Mouse (Mus musculus) hindbrain, embryonic 10.5 days (tissue): ENCODE data around the gene Med21. TPM values are rescaled to one million over a fixed set of nuclear protein-coding genes. Genes with fewer than 3 reads are reported as not detected.

ENCODE experiments used
- DNase-seq: peaks from one replicate; pipeline ENCODE4 v3.0.0-alpha.2; 2017; ENCODE audit warnings: low spot score
- H3K27ac ChIP-seq: fragments of 300-500 bp; sonication (generic); 2 replicates; pipeline ENCODE4 v1.5.1; 2016; ENCODE audit warnings: mild to moderate bottlenecking, moderate library complexity
- H3K27me3 ChIP-seq: fragments of 300-500 bp; sonication (generic); 2 replicates; pipeline ENCODE4 v1.6.1; 2016; ENCODE audit warnings: mild to moderate bottlenecking; ENCODE audit not compliant: poor library complexity, insufficient read depth, severe bottlenecking
- H3K36me3 ChIP-seq: fragments of 300-500 bp; sonication (generic); 2 replicates; pipeline ENCODE4 v1.6.1; 2016; ENCODE audit warnings: mild to moderate bottlenecking, moderate library complexity
- H3K4me1 ChIP-seq: fragments of 300-500 bp; sonication (generic); replicated peaks from 2 replicates; pipeline ENCODE4 v1.6.1; 2016; ENCODE audit warnings: mild to moderate bottlenecking
- H3K4me3 ChIP-seq: fragments of 300-500 bp; sonication (generic); 2 replicates; pipeline ENCODE4 v1.5.1; 2016; ENCODE audit warnings: mild to moderate bottlenecking, moderate library complexity
- H3K9me3 ChIP-seq: fragments of 300-500 bp; sonication (generic); 2 replicates; pipeline ENCODE4 v1.6.1; 2016; ENCODE audit warnings: mild to moderate bottlenecking, moderate library complexity
- WGBS: fragments of 180-500 bp; shearing (Covaris S2); methylation state at CpG from one replicate; pipeline ENCODE4 v1.1.7; 2016; 5-methylcytosine and 5-hydroxymethylcytosine counted together
- polyA plus RNA-seq: library from polyadenylated mRNA; unstranded; fragments of >200 nt; fragmentation: Nextera tagmentation; extraction: Ambion mirVana; gene quantifications from 2 replicates; pipeline ENCODE4 v1.2.1, GENCODE M21; 2016

Gene Med21
- polyA plus RNA-seq, 1 experiment from 2014 or later = 132 TPM

DNA sequence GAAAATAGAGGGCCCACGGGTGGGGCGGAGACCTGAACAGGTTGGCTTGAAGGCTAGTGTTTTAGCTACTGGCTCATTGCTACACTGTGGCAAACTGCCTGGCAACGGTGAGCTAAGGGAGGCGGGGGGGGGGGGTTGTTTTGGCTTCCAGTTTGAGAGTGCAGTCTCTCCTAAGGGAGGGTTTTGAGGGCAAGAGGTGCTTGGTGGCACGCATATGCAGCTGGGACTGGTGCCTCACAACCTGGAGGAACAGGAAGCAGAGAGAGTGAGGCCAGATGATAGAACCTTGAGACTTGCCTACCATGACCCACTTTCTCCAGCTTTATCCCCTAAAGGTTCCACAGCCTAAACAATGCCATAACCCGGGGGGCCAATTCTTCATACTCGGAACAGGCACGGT, 32.1 kb downstream of the Med21 start:
- Histone ChIP-seq H3K27me3 (no peaks in the 10 kb centered on the region), H3K27ac (no peak overlapping the region), H3K36me3 (no peaks in the 10 kb centered on the region), H3K4me3 (no peak overlapping the region), H3K9me3 (peaks cover 8% of the 10 kb centered on the region), H3K4me1 (no peaks in the 10 kb centered on the region)
- DNase-seq = no peak
- 85% methylated on average over 8 of the region's 8 CpGs for WGBS

- 84% methylated on average over 4 of the region's 4 CpGs for WGBS
- Histone ChIP-seq H3K4me3 (no peak overlapping the region), H3K27ac (no peak overlapping the region), H3K9me3 (peaks cover 12% of the 10 kb centered on the region), H3K4me1 (no peaks in the 10 kb centered on the region), H3K36me3 (no peaks in the 10 kb centered on the region), H3K27me3 (no peaks in the 10 kb centered on the region)
- no peak for DNase-seq
Measured at GRCm38 (mm10) chr6:146674881-146675536, 32.7 kb downstream of the Med21 start.

- WGBS = 84% methylated on average over 10 of the region's 10 CpGs
- H3K27ac ChIP-seq = no peak overlapping the region
- DNase-seq = no peak
- H3K9me3 ChIP-seq = peaks cover 9% of the 10 kb centered on the region; the same call in 1 of the 2 replicates
- H3K27me3 ChIP-seq = no peaks in the 10 kb centered on the region
- no peaks in the 10 kb centered on the region for H3K4me1 ChIP-seq
- no peaks in the 10 kb centered on the region for H3K36me3 ChIP-seq
- H3K4me3 ChIP-seq = no peak overlapping the region
Measured at GRCm38 (mm10) chr6:146676904-146677303, 34.6 kb downstream of the Med21 start.

DNA sequence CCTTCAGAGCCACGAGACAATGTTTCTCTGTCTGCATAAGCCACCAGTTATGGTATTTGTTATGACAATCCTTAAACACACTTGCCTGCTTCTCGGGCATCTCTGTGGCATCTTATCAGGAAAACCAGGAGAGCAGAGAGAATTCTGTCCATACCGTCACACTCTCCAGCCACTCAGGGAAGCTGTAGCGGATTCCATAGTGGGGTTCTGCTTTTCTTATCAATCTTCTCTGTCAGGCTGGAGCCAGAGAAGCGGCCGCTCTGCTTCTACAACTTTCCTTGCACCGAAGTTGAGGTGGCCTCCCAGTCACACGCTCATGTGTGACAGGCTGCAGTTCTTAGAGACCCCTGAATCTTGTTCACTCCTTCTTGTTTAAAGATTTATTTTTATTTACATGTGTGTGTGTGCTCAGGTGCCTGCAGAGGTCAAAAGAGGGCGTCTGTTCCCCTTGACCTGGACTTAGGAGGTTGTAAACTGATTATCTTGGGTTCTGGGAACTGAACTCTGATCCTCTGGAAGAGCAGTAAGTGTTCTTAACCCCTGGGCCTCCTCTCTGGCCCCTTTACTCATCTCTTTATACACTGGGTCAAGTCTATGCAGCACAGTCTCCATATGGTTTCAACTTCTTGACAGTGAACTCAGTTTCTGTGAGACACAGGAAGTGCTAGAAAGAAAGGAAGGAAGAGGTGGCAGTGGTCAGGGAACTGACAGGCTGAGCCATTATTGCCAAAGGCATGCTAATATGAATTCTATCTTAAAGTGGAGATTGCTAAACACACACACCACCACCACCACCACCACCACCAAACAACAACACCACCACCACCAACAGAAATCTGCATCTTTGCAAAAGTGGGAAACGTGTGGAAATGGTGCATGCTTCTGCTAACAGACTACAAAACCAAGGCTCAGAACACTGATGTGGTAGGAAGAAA, 36.1 kb downstream of the Med21 start:
- Histone ChIP-seq H3K4me3 (no peak overlapping the region), H3K9me3 (peaks cover 9% of the 10 kb centered on the region; the same call in 1 of the 2 replicates), H3K27me3 (no peaks in the 10 kb centered on the region), H3K4me1 (no peaks in the 10 kb centered on the region), H3K36me3 (no peaks in the 10 kb centered on the region), H3K27ac (no peak overlapping the region)
- DNase-seq = no peak
- WGBS = 79% methylated on average over 10 of the region's 10 CpGs

- no peak for DNase-seq
- Histone ChIP-seq H3K9me3 (peaks cover 10% of the 10 kb centered on the region), H3K36me3 (no peaks in the 10 kb centered on the region), H3K4me1 (no peaks in the 10 kb centered on the region), H3K4me3 (no peak overlapping the region), H3K27me3 (no peaks in the 10 kb centered on the region), H3K27ac (no peak overlapping the region)
- WGBS = 82% methylated on average over 4 of the region's 4 CpGs
Measured at GRCm38 (mm10) chr6:146683881-146684280, 41.5 kb downstream of the Med21 start.

- no peak for DNase-seq
- H3K4me1 ChIP-seq = no peaks in the 10 kb centered on the region
- H3K9me3 ChIP-seq = peaks cover 7% of the 10 kb centered on the region; the same call in 1 of the 2 replicates
- H3K27ac ChIP-seq = no peak overlapping the region
- H3K36me3 ChIP-seq = no peaks in the 10 kb centered on the region
- no peak overlapping the region for H3K4me3 ChIP-seq
- H3K27me3 ChIP-seq = no peaks in the 10 kb centered on the region
- 88% methylated on average over 17 of the region's 17 CpGs for WGBS
Measured at GRCm38 (mm10) chr6:146685781-146686308, 43.5 kb downstream of the Med21 start.

- WGBS = 87% methylated on average over 5 of the region's 5 CpGs
- Histone ChIP-seq H3K27ac (no peak overlapping the region), H3K27me3 (no peaks in the 10 kb centered on the region), H3K9me3 (peaks cover 7% of the 10 kb centered on the region; the same call in 1 of the 2 replicates), H3K4me3 (no peak overlapping the region), H3K36me3 (no peaks in the 10 kb centered on the region), H3K4me1 (no peaks in the 10 kb centered on the region)
- DNase-seq = no peak
Measured at GRCm38 (mm10) chr6:146686463-146687196, 44.3 kb downstream of the Med21 start.

GRCm38 (mm10) chr6:146688010-146688409, 45.7 kb downstream of the Med21 start:
- Histone ChIP-seq H3K9me3 (peaks cover 7% of the 10 kb centered on the region; the same call in 1 of the 2 replicates), H3K4me1 (no peaks in the 10 kb centered on the region), H3K4me3 (no peak overlapping the region), H3K27me3 (no peaks in the 10 kb centered on the region), H3K36me3 (no peaks in the 10 kb centered on the region), H3K27ac (no peak overlapping the region)
- WGBS = 87% methylated on average over 7 of the region's 7 CpGs
- DNase-seq = no peak

DNA sequence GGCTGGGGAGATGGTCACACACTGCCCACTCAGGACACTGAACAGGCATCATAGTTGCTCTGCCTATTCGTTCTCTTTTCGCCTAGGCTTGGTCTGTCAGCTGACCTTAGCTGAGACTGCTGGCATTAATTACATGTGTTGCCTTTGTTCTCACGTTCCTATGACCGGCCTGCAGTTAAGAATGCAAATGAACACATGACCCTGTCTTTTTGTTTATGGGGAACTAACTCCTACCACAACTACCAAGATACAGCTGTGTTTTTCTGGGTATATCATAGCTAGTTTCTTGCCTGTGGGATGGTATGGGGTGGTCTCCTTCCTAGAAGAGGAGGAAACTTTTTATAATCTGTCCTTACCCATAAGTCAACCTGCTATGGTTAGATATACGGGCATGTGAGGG, 46.5 kb downstream of the Med21 start:
- whole genome bisulfite sequencing = 85% methylated on average over 5 of the region's 5 CpGs
- H3K27ac ChIP-seq = no peak overlapping the region
- no peaks in the 10 kb centered on the region for H3K36me3 ChIP-seq

DNA sequence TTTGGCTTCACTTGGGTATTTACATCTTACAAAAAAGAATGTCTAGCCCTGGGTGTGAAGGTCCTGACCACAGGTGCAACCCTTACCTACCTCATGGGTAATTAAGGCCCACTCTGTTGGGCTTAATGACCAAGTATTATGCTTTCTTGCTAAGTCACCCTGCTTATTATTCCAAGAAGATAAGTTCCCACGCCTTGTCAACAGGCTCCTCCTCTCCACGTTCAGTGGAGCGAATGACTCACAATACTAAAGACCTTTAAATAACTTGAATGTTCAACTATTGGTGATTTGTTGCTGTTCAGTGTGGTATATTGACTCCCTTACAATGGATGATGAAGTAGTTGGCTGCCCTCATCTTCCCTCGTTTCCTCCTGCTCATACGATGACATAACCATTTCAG, 55.4 kb downstream of the Med21 start:
- H3K4me3 ChIP-seq = no peak overlapping the region
- no peak overlapping the region for H3K27ac ChIP-seq
- no peaks in the 10 kb centered on the region for H3K27me3 ChIP-seq
- no peaks in the 10 kb centered on the region for H3K4me1 ChIP-seq
- no peak for DNase-seq
- 76% methylated on average over 5 of the region's 5 CpGs for WGBS
- H3K36me3 ChIP-seq = no peaks in the 10 kb centered on the region
- no peaks in the 10 kb centered on the region for H3K9me3 ChIP-seq

More for the DNA sequence above, 46.5 kb downstream of the Med21 start:
- no peaks in the 10 kb centered on the region for H3K27me3 ChIP-seq
- H3K9me3 ChIP-seq = peaks cover 7% of the 10 kb centered on the region; the same call in 1 of the 2 replicates
- no peaks in the 10 kb centered on the region for H3K4me1 ChIP-seq
- no peak for DNase-seq
- no peak overlapping the region for H3K4me3 ChIP-seq

DNA sequence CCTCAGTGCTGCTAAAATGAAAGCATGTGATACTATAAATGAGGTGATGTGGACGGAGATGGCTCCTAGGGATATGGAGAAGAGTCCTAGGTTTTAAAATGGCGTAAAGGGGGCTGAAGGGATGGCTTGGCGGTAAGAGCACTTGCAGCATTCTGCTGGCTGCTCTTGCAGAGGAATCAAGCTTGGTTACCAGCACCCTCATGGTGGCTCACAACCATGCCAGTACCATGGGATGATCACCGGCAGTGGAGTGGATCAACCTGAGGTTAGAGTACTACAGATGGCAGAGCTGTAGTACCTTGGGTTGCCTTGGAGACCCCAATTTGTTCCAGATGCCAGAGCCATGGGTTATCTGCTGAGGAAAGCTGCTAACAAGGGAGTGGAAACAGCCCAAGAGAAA, 56.0 kb downstream of the Med21 start:
- H3K4me1 ChIP-seq = no peaks in the 10 kb centered on the region
- no peaks in the 10 kb centered on the region for H3K9me3 ChIP-seq
- WGBS = 95% methylated on average over 4 of the region's 4 CpGs
- no peaks in the 10 kb centered on the region for H3K27me3 ChIP-seq
- DNase-seq = no peak
- no peaks in the 10 kb centered on the region for H3K36me3 ChIP-seq
- H3K4me3 ChIP-seq = no peak overlapping the region
- no peak overlapping the region for H3K27ac ChIP-seq
